ENCODE assay signal across 12 mouse cellular contexts in the genomic region with DNA sequence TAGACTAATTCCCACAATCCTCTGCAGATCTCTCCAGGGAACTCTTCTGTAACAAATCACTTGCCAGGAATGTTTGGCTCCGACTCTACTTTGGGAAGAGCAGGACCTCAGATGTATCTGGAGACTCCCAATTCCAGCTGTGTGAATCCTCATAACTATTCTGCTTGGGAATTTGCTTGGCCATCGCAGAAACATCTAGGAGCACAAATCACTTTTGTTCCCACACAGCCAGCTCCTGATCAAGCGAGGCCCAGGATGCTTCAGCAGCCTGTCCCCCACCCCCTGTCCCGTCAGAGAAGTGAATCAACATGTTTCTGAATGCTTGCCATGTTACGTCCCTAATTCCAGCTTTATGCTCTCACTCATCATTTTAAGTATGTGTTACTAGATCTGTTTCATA.
A peak's percentile ranks its signal among the peaks of the same experiment; 100 is the strongest.
DNase-seq lines count a peak whose midpoint lies in the region; ATAC-seq and TF ChIP-seq lines count a peak whose summit lies in the region.
"Had no signal": no experiment of that assay in that cellular context is flagged by ENCODE, and none has a peak within 500 bp of the region (broad histone marks: within the 10 kb centered on the region; RNA-seq: fewer than 3 reads in every experiment).

No protein-coding gene starts in this region.

- H3K9me3 ChIP-seq in kidney, postnatal 0 days (replicated peaks; ENCODE audit: low read length) = no peaks in the 10 kb centered on the region
- no peaks in the 10 kb centered on the region for H3K9me3 ChIP-seq in hindbrain, embryonic 14.5 days (ENCODE audit: control insufficient read depth, low read length)

- H3K27me3 ChIP-seq in kidney, postnatal 0 days (ENCODE audit: insufficient read depth, low read length) = no peaks in the 10 kb centered on the region
- no peaks in the 10 kb centered on the region for H3K27me3 ChIP-seq in hindbrain, embryonic 14.5 days (ENCODE audit: control insufficient read depth, insufficient read depth, low read length)
- H3K27me3 ChIP-seq: CH12.LX had no signal

- H3K9ac ChIP-seq in kidney, postnatal 0 days (ENCODE audit: low read depth, low read length) = no peak overlapping the region
- H3K9ac ChIP-seq in hindbrain, embryonic 14.5 days = no peak overlapping the region

- H3K36me3 ChIP-seq in kidney, postnatal 0 days (ENCODE audit: insufficient read depth, low read length) = no peaks in the 10 kb centered on the region
- H3K36me3 ChIP-seq in hindbrain, embryonic 14.5 days (replicated peaks; ENCODE audit: control insufficient read depth, insufficient read depth) = no peaks in the 10 kb centered on the region

- no peaks in the 10 kb centered on the region for H3K4me1 ChIP-seq in kidney, postnatal 0 days (replicated peaks; ENCODE audit: insufficient read depth, low read length)
- H3K4me1 ChIP-seq in hindbrain, embryonic 14.5 days (replicated peaks; ENCODE audit: control insufficient read depth, insufficient read depth, low read length) = no peaks in the 10 kb centered on the region

- WGBS in kidney, postnatal 0 days = 56% methylated on average over 5 of the region's 5 CpGs
- 84% methylated on average over 5 of the region's 5 CpGs for WGBS in hindbrain, embryonic 14.5 days

- peak; percentile 78; the same call in 1 of the 2 replicates for ATAC-seq in kidney, postnatal 0 days (replicated peaks; ENCODE audit: low FRiP score, low read depth)
- no peak for ATAC-seq in hindbrain, embryonic 14.5 days (ENCODE audit: low FRiP score)

- no peak overlapping the region for H3K4me2 ChIP-seq in kidney, postnatal 0 days (ENCODE audit: low read length)
- no peak overlapping the region for H3K4me2 ChIP-seq in hindbrain, embryonic 14.5 days (replicated peaks)

- TF ChIP-seq CTCF in layer of hippocampus, adult 2 months (conservative IDR thresholded peaks at IDR 0.05) = no peak
- TF ChIP-seq CTCF in kidney, postnatal 0 days (IDR thresholded peaks at IDR 0.05; ENCODE audit: low read depth) = no peak

- H3K27ac ChIP-seq in layer of hippocampus, adult 2 months = peak overlapping the region; percentile 28; the same call in 1 of the 2 replicates
- H3K27ac ChIP-seq in kidney, postnatal 0 days = no peak overlapping the region
- no peak overlapping the region for H3K27ac ChIP-seq in hindbrain, embryonic 14.5 days

- no peak for DNase-seq in layer of hippocampus, adult 2 months (ENCODE audit: low spot score in 2 of 2)
- DNase-seq in layer of hippocampus, adult 11-12 months (ENCODE audit: low spot score) = no peak
- DNase-seq in heart, adult 9 months (ENCODE audit: low spot score in 2 of 2) = peak; percentile 73 to 78
- DNase-seq in kidney, postnatal 0 days (ENCODE audit: low spot score) = peak; percentile 91
- DNase-seq in lung, postnatal 4 days = peak; percentile 48 to 79
- DNase-seq in hindbrain, embryonic 14.5 days (ENCODE audit: low spot score) = no peak
- no peak for DNase-seq in right cerebral cortex, adult 18-20 months
- DNase-seq in left cerebral cortex, adult 8-10 months (ENCODE audit: low spot score in 2 of 2) = no peak
- DNase-seq: cerebellum, adult 9-10 months; thymus, postnatal 25 days had no signal

- H3K4me3 ChIP-seq in layer of hippocampus, adult 2 months = no peak overlapping the region
- no peak overlapping the region for H3K4me3 ChIP-seq in kidney, postnatal 0 days (replicated peaks; ENCODE audit: low read depth, low read length)
- no peak overlapping the region for H3K4me3 ChIP-seq in hindbrain, embryonic 14.5 days (replicated peaks; ENCODE audit: low read length)
- H3K4me3 ChIP-seq: erythroblast, embryonic 14.5 days had no signal

Comparison
In these comparisons a context has a peak if more than half of its experiments do, and no peak if none do; other contexts are left out.
1. DNase-seq: peak in heart, adult 9 months (2 of 2), kidney, postnatal 0 days (single experiment) and lung, postnatal 4 days (2 of 2); none in layer of hippocampus, adult 2 months (0 of 2), layer of hippocampus, adult 11-12 months (single experiment), hindbrain, embryonic 14.5 days (single experiment), right cerebral cortex, adult 18-20 months (single experiment) and left cerebral cortex, adult 8-10 months (0 of 2).